Mouse (Mus musculus) neutrophil, adult 83 days (primary cell): ENCODE data around the gene F11r. TPM values are rescaled to one million over a fixed set of nuclear protein-coding genes. Genes with fewer than 3 reads are reported as not detected.

Experiments
- total RNA-seq, 2 experiments: library from RNA; stranded (reverse); gene quantifications; one replicate each; pipeline ENCODE4 v1.2.4; 2023

Gene F11r
- 1 to 10 TPM in 1 of 2 experiments, under 1 TPM in 1; 0.18 to 1.3 TPM for total RNA-seq

GRCm38 (mm10) chr1:171437264-171438013 is at the start of gene F11r:
F11r (plus strand) TSS chr1:171437535.

GRCm38 (mm10) chr1:171388376-171389102 is 48.8 kb upstream of the F11r start, which contains the start of gene Arhgap30:
Arhgap30 (plus strand) TSS chr1:171388954.

GRCm38 (mm10) chr1:171410947-171411484 is 26.3 kb upstream of the F11r start, which contains the start of gene Usf1:
Usf1 (plus strand) TSS chr1:171411313.

GRCm38 (mm10) chr1:171418660-171419059 is 18.7 kb upstream of the F11r start, which contains the start of gene Tstd1:
Tstd1 (plus strand) TSS chr1:171418872.

GRCm38 (mm10) chr1:171503250-171503591 is 65.9 kb downstream of the F11r start, which contains the start of gene Alyref2:
Alyref2 (plus strand) TSS chr1:171503478.

Other genes with a start within 250 kb of the F11r start
- gene Pcp4l1, start 241.3 kb upstream of the F11r start, total RNA-seq = 1 to 10 TPM in 1 of 2 experiments, under 1 TPM in 1; 0.44 to 1.1 TPM
- not detected for gene Nr1i3, start 223.6 kb upstream of the F11r start, total RNA-seq
- 10 to 100 TPM; 12.6 to 13.3 TPM for gene Tomm40l, start 215.0 kb upstream of the F11r start, total RNA-seq
- not detected for gene Apoa2, start 212.5 kb upstream of the F11r start, total RNA-seq
- gene Fcer1g, start 203.2 kb upstream of the F11r start, total RNA-seq = 1,000 to 10,000 TPM in 1 of 2 experiments, 100 to 1,000 TPM in 1; 983 to 1,080 TPM
- gene Adamts4, start 187.1 kb upstream of the F11r start, total RNA-seq = not detected
- gene Ndufs2, start 186.1 kb upstream of the F11r start, total RNA-seq = 100 to 1,000 TPM in 1 of 2 experiments, 10 to 100 TPM in 1; 98.7 to 109 TPM
- gene B4galt3, start 167.2 kb upstream of the F11r start, total RNA-seq = 100 to 1,000 TPM; 117 to 119 TPM
- gene Ppox, start 156.3 kb upstream of the F11r start, total RNA-seq = 10 to 100 TPM; 80.1 to 81.5 TPM
- 10 to 100 TPM; 31.7 to 36.2 TPM for gene Usp21, start 149.5 kb upstream of the F11r start, total RNA-seq
- 10 to 100 TPM; 46.1 to 47.0 TPM for gene Ufc1, start 142.5 kb upstream of the F11r start, total RNA-seq
- 10 to 100 TPM; 27.2 to 28.6 TPM for gene Dedd, start 108.4 kb upstream of the F11r start, total RNA-seq
- 10 to 100 TPM; 16.6 to 23.2 TPM for gene Nit1, start 91.9 kb upstream of the F11r start, total RNA-seq
- 10 to 100 TPM; 30.1 to 30.6 TPM for gene Pfdn2, start 91.9 kb upstream of the F11r start, total RNA-seq
- not detected for gene Klhdc9, start 76.7 kb upstream of the F11r start, total RNA-seq
- 1 to 10 TPM; 1.1 to 1.5 TPM for gene Nectin4, start 67.4 kb upstream of the F11r start, total RNA-seq
- gene Arhgap30, start 48.6 kb upstream of the F11r start, total RNA-seq = 100 to 1,000 TPM; 193 to 235 TPM
- 10 to 100 TPM; 77.5 to 86.2 TPM for gene Usf1, start 26.2 kb upstream of the F11r start, total RNA-seq
- 1 to 10 TPM; 4.2 to 10.0 TPM for gene Tstd1, start 18.7 kb upstream of the F11r start, total RNA-seq
- gene Alyref2, start 65.9 kb downstream of the F11r start, total RNA-seq = 1 to 10 TPM; 3.3 to 5.0 TPM
- gene Itln1, start 97.8 kb downstream of the F11r start, total RNA-seq = not detected
- gene Cd244a, start 121.7 kb downstream of the F11r start, total RNA-seq = 10 to 100 TPM in 1 of 2 experiments, 1 to 10 TPM in 1; 7.8 to 14.4 TPM
- 10 to 100 TPM; 16.6 to 22.7 TPM for gene Ly9, start 169.9 kb downstream of the F11r start, total RNA-seq
- gene Slamf7, start 215.5 kb downstream of the F11r start, total RNA-seq = 1 to 10 TPM; 2.5 to 2.7 TPM
- 10 to 100 TPM; 68.5 to 73.3 TPM for gene Cd48, start 244.5 kb downstream of the F11r start, total RNA-seq